10 mouse cellular contexts compared by ENCODE assay signal in the genomic region with DNA sequence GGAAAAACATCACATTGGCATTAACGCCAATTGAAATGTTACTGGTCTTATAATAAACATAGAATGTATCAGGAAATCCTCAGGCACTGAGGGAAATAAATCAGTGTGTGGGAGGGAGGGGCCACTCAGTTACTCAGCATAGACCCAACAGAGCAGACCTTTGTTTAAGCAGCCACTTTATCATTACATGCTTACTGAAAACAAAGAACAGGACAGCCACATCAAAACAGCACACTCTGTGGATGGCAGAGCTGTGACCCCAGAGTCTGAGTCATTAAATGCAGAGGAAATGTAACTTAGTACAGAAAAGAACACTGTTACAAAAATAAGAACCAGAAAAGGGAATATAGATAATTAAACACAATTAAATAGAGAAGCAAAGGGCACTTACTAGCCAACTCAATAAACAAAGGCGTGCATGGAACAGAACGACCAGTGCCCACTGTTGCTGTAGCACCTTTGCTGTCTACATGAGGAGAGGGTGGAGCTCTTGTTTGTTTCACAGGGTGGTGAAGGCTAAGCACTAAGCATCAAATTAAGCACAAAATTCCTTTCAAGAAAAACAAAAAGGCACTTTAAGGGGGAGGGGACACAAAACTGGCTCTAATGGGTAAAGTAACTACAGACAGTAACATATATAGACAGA. TPM values are rescaled to one million over a fixed set of nuclear protein-coding genes. Genes with fewer than 3 reads are reported as not detected.
A peak's percentile ranks its signal among the peaks of the same experiment; 100 is the strongest.
DNase-seq lines count a peak whose midpoint lies in the region; ATAC-seq and TF ChIP-seq lines count a peak whose summit lies in the region.
"Had no signal": no experiment of that assay in that cellular context is flagged by ENCODE, and none has a peak within 500 bp of the region (broad histone marks: within the 10 kb centered on the region; RNA-seq: fewer than 3 reads in every experiment).

No protein-coding gene starts in this region.

- ATAC-seq in kidney, embryonic 16.5 days (ENCODE audit: low FRiP score, low TSS enrichment), result peak; percentile 64
- 0 out of 2 replicates have a peak, but pooled peaks have one; percentile 19 for ATAC-seq in embryonic facial prominence, embryonic 14.5 days (ENCODE audit: low read depth)
- peak; percentile 66 for ATAC-seq in intestine, embryonic 14.5 days (replicated peaks; ENCODE audit: low FRiP score, low TSS enrichment, low read depth)

- no peaks in the 10 kb centered on the region for H3K36me3 ChIP-seq in kidney, embryonic 16.5 days (ENCODE audit: insufficient read depth, low read length)
- no peaks in the 10 kb centered on the region for H3K36me3 ChIP-seq in embryonic facial prominence, embryonic 14.5 days (ENCODE audit: control insufficient read depth, insufficient read depth, low read length)
- H3K36me3 ChIP-seq in intestine, embryonic 14.5 days (ENCODE audit: control insufficient read depth, insufficient read depth, low read length), result no peaks in the 10 kb centered on the region
- no peaks in the 10 kb centered on the region for H3K36me3 ChIP-seq in myocyte (ENCODE audit: control insufficient read depth, insufficient read depth)

- H3K4me2 ChIP-seq in kidney, embryonic 16.5 days (replicated peaks; ENCODE audit: low read depth, low read length), result 0 out of 2 replicates have a peak overlapping the region, but pooled peaks have one; percentile 4
- H3K4me2 ChIP-seq in embryonic facial prominence, embryonic 14.5 days (ENCODE audit: low read depth, low read length), result no peak overlapping the region
- no peak overlapping the region for H3K4me2 ChIP-seq in intestine, embryonic 14.5 days (ENCODE audit: low read length)
- H3K4me2 ChIP-seq in myocyte (ENCODE audit: low read depth), result peak overlapping the region; percentile 79

- H3K4me1 ChIP-seq in kidney, embryonic 16.5 days (ENCODE audit: insufficient read depth, low read length), result peaks cover 28% of the 10 kb centered on the region
- H3K4me1 ChIP-seq in embryonic facial prominence, embryonic 14.5 days (ENCODE audit: control insufficient read depth, insufficient read depth, low read length), result peaks cover 15% of the 10 kb centered on the region; the same call in 1 of the 2 replicates
- peaks cover 17% of the 10 kb centered on the region for H3K4me1 ChIP-seq in intestine, embryonic 14.5 days (replicated peaks; ENCODE audit: control insufficient read depth, insufficient read depth, low read length)

- peaks cover 88% of the 10 kb centered on the region for H3K79me2 ChIP-seq in myocyte (ENCODE audit: control insufficient read depth, insufficient read depth)

- TF ChIP-seq POLR2A in myocyte (IDR thresholded peaks at IDR 0.05; ENCODE audit: insufficient read length, low read depth), result no peak

- H3K9ac ChIP-seq in kidney, embryonic 16.5 days (replicated peaks; ENCODE audit: low read length), result no peak overlapping the region
- no peak overlapping the region for H3K9ac ChIP-seq in embryonic facial prominence, embryonic 14.5 days (ENCODE audit: low read depth, low read length)
- H3K9ac ChIP-seq in intestine, embryonic 14.5 days (ENCODE audit: low read length), result no peak overlapping the region
- H3K9ac ChIP-seq: liver, embryonic 14.5 days had no signal

- no peak for DNase-seq in kidney, adult 8-10 months
- no peak for DNase-seq in embryonic facial prominence, embryonic 14.5 days (ENCODE audit: low spot score)
- no peak for DNase-seq in intestine, embryonic 14.5 days (ENCODE audit: low spot score)
- DNase-seq in gastrocnemius, postnatal 10 days, result no peak
- no peak for DNase-seq in frontal cortex, postnatal 14 days (ENCODE audit: low spot score in 2 of 2)
- DNase-seq in ovary, postnatal 14 days (ENCODE audit: low spot score), result no peak
- DNase-seq: kidney, adult 9 months had no signal

- H3K9me3 ChIP-seq in kidney, embryonic 16.5 days (ENCODE audit: low read length), result no peaks in the 10 kb centered on the region
- H3K9me3 ChIP-seq in embryonic facial prominence, embryonic 14.5 days (ENCODE audit: control insufficient read depth, low read length), result no peaks in the 10 kb centered on the region
- H3K9me3 ChIP-seq in intestine, embryonic 14.5 days (ENCODE audit: control insufficient read depth, low read length), result no peaks in the 10 kb centered on the region

- no peak overlapping the region for H3K4me3 ChIP-seq in kidney, embryonic 16.5 days (ENCODE audit: low read length)
- no peak overlapping the region for H3K4me3 ChIP-seq in embryonic facial prominence, embryonic 14.5 days (ENCODE audit: low read depth, low read length)
- no peak overlapping the region for H3K4me3 ChIP-seq in intestine, embryonic 14.5 days (ENCODE audit: low read depth, low read length)
- no peak overlapping the region for H3K4me3 ChIP-seq in myocyte

- H3K27ac ChIP-seq in kidney, embryonic 16.5 days (ENCODE audit: low read length), result peak overlapping the region; percentile 69
- H3K27ac ChIP-seq in embryonic facial prominence, embryonic 14.5 days (replicated peaks; ENCODE audit: low read depth, low read length), result no peak overlapping the region
- peak overlapping the region; percentile 35 for H3K27ac ChIP-seq in intestine, embryonic 14.5 days (ENCODE audit: low read depth)
- H3K27ac ChIP-seq: liver, embryonic 14.5 days had no signal

- no peaks in the 10 kb centered on the region for H3K27me3 ChIP-seq in kidney, embryonic 16.5 days (ENCODE audit: insufficient read depth, low read length)
- no peaks in the 10 kb centered on the region for H3K27me3 ChIP-seq in embryonic facial prominence, embryonic 14.5 days (replicated peaks; ENCODE audit: control insufficient read depth, insufficient read depth, low read length)
- no peaks in the 10 kb centered on the region for H3K27me3 ChIP-seq in intestine, embryonic 14.5 days (replicated peaks; ENCODE audit: control insufficient read depth, insufficient read depth, low read length)
- no peaks in the 10 kb centered on the region for H3K27me3 ChIP-seq in myocyte (ENCODE audit: control insufficient read depth, insufficient read depth, insufficient read length)

- no peak overlapping the region for H3ac ChIP-seq in myocyte (ENCODE audit: control insufficient read depth, insufficient read length)

- 21% methylated on average over 3 of the region's 3 CpGs for WGBS in kidney, embryonic 16.5 days
- 47% methylated on average over 3 of the region's 3 CpGs for WGBS in embryonic facial prominence, embryonic 14.5 days
- WGBS in intestine, embryonic 14.5 days, result 28% methylated on average over 3 of the region's 3 CpGs

TF ChIP-seq in myocyte, 11 proteins besides CTCF, POLR2A, EP300 and RAD21:
- TF ChIP-seq CEBPB (IDR thresholded peaks at IDR 0.05; ENCODE audit: insufficient read depth, poor library complexity, severe bottlenecking) (0 out of 2 replicates have a peak, but pooled peaks have one; percentile 7), E2F4 (IDR thresholded peaks at IDR 0.05; ENCODE audit: insufficient read depth) (no peak)
TF ChIP-seq in myocyte: peak in this region for 1.

RNA-seq across cellular contexts. Expression of gene Rnf217, which starts 16.8 kb away (rescaled TPM):
- 0.89 and 1.1 TPM in 2 replicates for polyA plus RNA-seq in kidney, embryonic 16.5 days (2015; fragmentation: Nextera tagmentation; extraction: Ambion mirVana)
- 3.3 and 3.8 TPM in 2 replicates for polyA plus RNA-seq in embryonic facial prominence, embryonic 14.5 days (2014; fragmentation: Nextera tagmentation; extraction: Ambion mirVana)
- polyA plus RNA-seq in intestine, embryonic 14.5 days (2014; fragmentation: Nextera tagmentation; extraction: Ambion mirVana), result 3.0 and 3.5 TPM in 2 replicates
- polyA plus RNA-seq in myocyte (2012; fragmentation: generic; extraction: Trizol), result 5.8 TPM
- total RNA-seq in gastrocnemius, postnatal 10 days (2021), result 10 to 100 TPM; 12.8 to 13.3 TPM

Comparison
In these comparisons a context has a peak if more than half of its experiments do, and no peak if none do; other contexts are left out.
1. H3K4me2 ChIP-seq: peak in kidney, embryonic 16.5 days (single experiment) and myocyte (single experiment); none in embryonic facial prominence, embryonic 14.5 days (single experiment) and intestine, embryonic 14.5 days (single experiment).
2. Peak in every context shown above with its lines, with median percentiles within 50 percentile points of each other: ATAC-seq.